Mouse (Mus musculus) heart, embryonic 13.5 days (tissue): ENCODE measurements at regions not wholly inside any gene's neighbourhood (a gene's known extent, or its start where the extent isn't known, plus 50 kb on each side); places are given as distances from the start of the nearest gene placed in this dataset.

Experiments used
- ATAC-seq: fragments of 200-750 bp; cut with Nextera tagmentation; 2 replicates; pipeline ENCODE4 v1.8.0; 2017; ENCODE audit warnings: moderate TSS enrichment; ENCODE audit not compliant: insufficient number of reproducible peaks, low FRiP score, low TSS enrichment; ENCODE audit errors: extremely low read depth
- H3K27ac ChIP-seq: fragments of 300-500 bp; sonication (generic); replicated peaks from 2 replicates; pipeline ENCODE4 v1.5.1; 2015; ENCODE audit warnings: moderate library complexity, mild to moderate bottlenecking, inconsistent platforms
- H3K27me3 ChIP-seq: fragments of 300-500 bp; sonication (generic); replicated peaks from 2 replicates; pipeline ENCODE4 v1.6.1; 2015; ENCODE audit warnings: mild to moderate bottlenecking, inconsistent platforms
- H3K36me3 ChIP-seq: fragments of 300-500 bp; sonication (generic); 2 replicates; pipeline ENCODE4 v1.6.1; 2015; ENCODE audit warnings: mild to moderate bottlenecking, inconsistent platforms
- H3K4me1 ChIP-seq: fragments of 300-500 bp; sonication (generic); 2 replicates; pipeline ENCODE4 v1.6.1; 2015; ENCODE audit warnings: inconsistent platforms
- H3K4me2 ChIP-seq: fragments of 300-500 bp; sonication (generic); 2 replicates; pipeline ENCODE4 v1.6.1; 2015; ENCODE audit warnings: inconsistent platforms, mild to moderate bottlenecking, moderate library complexity
- H3K4me3 ChIP-seq: fragments of 300-500 bp; sonication (generic); 2 replicates; pipeline ENCODE4 v1.5.1; 2015; ENCODE audit warnings: moderate library complexity, mild to moderate bottlenecking, inconsistent platforms
- H3K9ac ChIP-seq: fragments of 300-500 bp; sonication (generic); 2 replicates; pipeline ENCODE4 v1.6.1; 2015; ENCODE audit warnings: inconsistent platforms, mild to moderate bottlenecking, moderate library complexity
- H3K9me3 ChIP-seq: fragments of 300-500 bp; sonication (generic); 2 replicates; pipeline ENCODE4 v1.6.1; 2016; ENCODE audit warnings: inconsistent platforms
- WGBS: fragments of 180-500 bp; shearing (Covaris S2); methylation state at CpG from one replicate; pipeline ENCODE4 v1.1.7; 2015; ENCODE audit warnings: mixed read lengths; 5-methylcytosine and 5-hydroxymethylcytosine counted together

DNA sequence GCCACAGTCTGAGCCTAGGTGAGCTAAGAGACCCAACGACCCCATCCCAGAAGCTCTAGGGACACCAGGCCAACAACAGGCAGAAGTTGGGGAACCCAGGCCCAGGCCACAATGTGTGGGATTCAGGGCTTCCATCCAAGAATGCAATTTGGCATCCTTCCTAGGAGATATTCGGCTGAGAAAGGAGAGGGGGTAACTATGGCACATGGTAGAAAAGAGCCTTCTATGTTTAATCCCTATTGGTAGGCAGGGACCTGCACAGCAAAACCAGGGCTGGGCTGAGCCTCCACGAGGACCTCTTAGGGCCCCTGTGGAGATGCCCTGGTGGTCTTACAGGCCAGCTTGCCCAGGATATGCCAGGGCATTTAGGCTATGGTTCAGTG is 71.8 kb downstream of the Zfp36l2 start:
- Histone ChIP-seq H3K27me3 (no peaks in the 10 kb centered on the region), H3K36me3 (no peaks in the 10 kb centered on the region), H3K9ac (no peak overlapping the region), H3K9me3 (no peaks in the 10 kb centered on the region), H3K4me1 (peaks cover 59% of the 10 kb centered on the region), H3K27ac (peak overlapping the region; percentile 5; the same call in 1 of the 2 replicates), H3K4me3 (no peak overlapping the region), H3K4me2 (no peak overlapping the region)
- WGBS, result 53% methylated on average over 3 of the region's 3 CpGs
- ATAC-seq, result no peak

GRCm38 (mm10) chr17:84115133-84115532 is 72.6 kb downstream of the Zfp36l2 start:
- Histone ChIP-seq H3K9ac (no peak overlapping the region), H3K4me1 (peaks cover 67% of the 10 kb centered on the region), H3K27me3 (no peaks in the 10 kb centered on the region), H3K27ac (no peak overlapping the region), H3K4me3 (no peak overlapping the region), H3K9me3 (no peaks in the 10 kb centered on the region), H3K36me3 (no peaks in the 10 kb centered on the region), H3K4me2 (no peak overlapping the region)
- ATAC-seq, result no peak
- 72% methylated on average over 8 of the region's 8 CpGs for WGBS

GRCm38 (mm10) chr17:84114279-84114994 is 73.3 kb downstream of the Zfp36l2 start:
- no peak for ATAC-seq
- H3K27me3 ChIP-seq, result no peaks in the 10 kb centered on the region
- H3K27ac ChIP-seq, result no peak overlapping the region
- no peak overlapping the region; the same call in 1 of the 2 replicates for H3K9ac ChIP-seq
- no peaks in the 10 kb centered on the region for H3K9me3 ChIP-seq
- H3K36me3 ChIP-seq, result no peaks in the 10 kb centered on the region
- no peak overlapping the region for H3K4me3 ChIP-seq
- WGBS, result 73% methylated on average over 9 of the region's 9 CpGs
- H3K4me1 ChIP-seq, result peaks cover 66% of the 10 kb centered on the region
- no peak overlapping the region for H3K4me2 ChIP-seq

GRCm38 (mm10) chr17:84113608-84114278 is 74.0 kb downstream of the Zfp36l2 start:
- Histone ChIP-seq H3K36me3 (no peaks in the 10 kb centered on the region), H3K9ac (no peak overlapping the region; the same call in 1 of the 2 replicates), H3K9me3 (no peaks in the 10 kb centered on the region), H3K4me3 (no peak overlapping the region), H3K27ac (no peak overlapping the region), H3K27me3 (no peaks in the 10 kb centered on the region), H3K4me1 (peaks cover 61% of the 10 kb centered on the region), H3K4me2 (no peak overlapping the region)
- peak; percentile 59; the same call in 1 of the 2 replicates for ATAC-seq
- 17% methylated on average over 8 of the region's 8 CpGs for WGBS

DNA sequence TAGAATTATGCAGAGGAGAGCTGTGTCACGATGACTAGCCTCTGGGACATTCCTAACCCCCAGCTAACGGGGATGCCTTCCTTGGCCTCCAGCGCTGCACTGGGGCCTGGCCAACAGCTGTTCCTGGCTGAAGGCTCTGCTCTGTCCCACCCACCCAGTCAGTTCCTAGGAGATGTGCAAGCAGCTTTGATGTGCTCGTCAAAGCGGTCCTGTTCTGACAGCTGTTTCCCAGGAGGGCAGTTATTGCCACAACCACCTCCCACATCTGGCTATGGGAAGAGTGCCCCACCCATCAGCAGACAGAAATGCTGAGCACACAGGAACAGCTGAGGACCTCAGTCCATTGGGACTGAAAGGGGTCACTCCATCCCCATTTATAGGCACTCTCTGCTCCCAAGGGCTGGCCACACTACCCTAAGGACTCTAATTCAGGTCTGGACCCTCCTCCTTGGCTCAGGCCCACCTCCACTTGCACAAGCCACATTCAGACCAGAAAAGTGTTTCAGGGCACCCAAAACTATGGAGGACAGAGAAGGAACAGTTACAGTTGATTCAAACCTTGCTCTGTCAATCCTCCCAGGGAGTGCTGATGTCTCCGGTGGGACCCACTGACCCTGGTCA is 75.2 kb downstream of the Zfp36l2 start:
- no peak for ATAC-seq
- Histone ChIP-seq H3K27me3 (no peaks in the 10 kb centered on the region), H3K9me3 (no peaks in the 10 kb centered on the region), H3K27ac (peak overlapping the region; percentile 37; the same call in 1 of the 2 replicates), H3K36me3 (no peaks in the 10 kb centered on the region), H3K4me1 (peaks cover 49% of the 10 kb centered on the region), H3K9ac (no peak overlapping the region), H3K4me2 (no peak overlapping the region), H3K4me3 (no peak overlapping the region)
- 37% methylated on average over 6 of the region's 6 CpGs for WGBS

DNA sequence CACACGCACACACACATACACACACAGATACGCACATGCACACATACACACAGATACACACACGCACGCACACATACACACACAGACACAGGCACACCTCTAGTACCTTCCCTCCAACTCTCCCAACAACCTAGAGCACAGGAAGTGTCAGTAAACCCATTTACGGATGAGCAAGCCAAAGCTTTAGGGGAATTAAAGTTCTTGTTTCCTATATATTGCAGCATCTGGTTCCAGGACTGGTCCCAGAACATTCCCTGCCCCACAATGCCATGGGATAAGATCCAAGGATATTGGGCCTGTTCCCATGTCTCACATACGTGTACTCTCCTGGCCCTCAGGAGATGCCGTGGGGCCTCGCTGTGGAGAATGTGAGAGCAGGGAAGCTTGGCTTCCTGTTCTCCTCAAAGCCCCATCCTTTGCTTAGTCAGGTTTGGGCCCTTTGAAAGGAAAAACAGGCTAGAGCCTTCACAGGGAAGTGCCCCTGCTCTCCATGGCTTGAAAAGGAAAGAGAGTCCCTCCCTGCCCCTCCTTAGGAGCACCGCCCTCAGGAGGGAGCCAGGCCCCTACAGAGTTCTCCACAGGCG is 75.9 kb downstream of the Zfp36l2 start:
- Histone ChIP-seq H3K9ac (no peak overlapping the region), H3K4me3 (no peak overlapping the region), H3K4me1 (peaks cover 52% of the 10 kb centered on the region), H3K9me3 (no peaks in the 10 kb centered on the region), H3K27me3 (no peaks in the 10 kb centered on the region), H3K4me2 (no peak overlapping the region), H3K27ac (peak overlapping the region; percentile 37; the same call in 1 of the 2 replicates), H3K36me3 (no peaks in the 10 kb centered on the region)
- 79% methylated on average over 10 of the region's 10 CpGs for WGBS
- no peak for ATAC-seq

DNA sequence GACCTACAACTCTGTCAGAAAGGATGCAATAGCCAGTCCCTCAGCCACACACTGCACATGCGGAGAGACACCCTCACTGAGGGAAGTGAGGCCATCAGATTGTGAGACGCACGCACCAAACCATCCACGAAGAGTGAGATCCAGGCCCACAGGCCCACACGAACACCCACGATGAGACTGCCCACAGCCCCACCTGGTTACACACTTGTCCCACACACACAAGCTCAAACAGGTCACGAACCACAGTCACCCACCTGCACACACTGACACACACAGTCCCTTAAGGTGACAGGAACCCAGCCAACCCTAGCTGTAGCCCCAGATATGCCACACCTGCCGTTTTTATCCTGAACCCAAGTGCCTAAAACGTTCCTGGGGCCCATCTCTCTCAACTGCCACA is 76.8 kb downstream of the Zfp36l2 start:
- Histone ChIP-seq H3K4me1 (peaks cover 51% of the 10 kb centered on the region), H3K36me3 (no peaks in the 10 kb centered on the region), H3K27ac (peak overlapping the region; percentile 52), H3K9me3 (no peaks in the 10 kb centered on the region), H3K27me3 (no peaks in the 10 kb centered on the region), H3K9ac (no peak overlapping the region), H3K4me2 (no peak overlapping the region), H3K4me3 (no peak overlapping the region)
- no peak for ATAC-seq
- 82% methylated on average over 9 of the region's 9 CpGs for WGBS

GRCm38 (mm10) chr17:84110000-84110695 is 77.6 kb downstream of the Zfp36l2 start:
- no peak for ATAC-seq
- Histone ChIP-seq H3K9ac (no peak overlapping the region), H3K4me2 (no peak overlapping the region), H3K36me3 (no peaks in the 10 kb centered on the region), H3K4me3 (no peak overlapping the region), H3K4me1 (peaks cover 44% of the 10 kb centered on the region), H3K27ac (peak overlapping the region; percentile 52; the same call in 1 of the 2 replicates), H3K27me3 (no peaks in the 10 kb centered on the region), H3K9me3 (no peaks in the 10 kb centered on the region)
- 56% methylated on average over 9 of the region's 9 CpGs for WGBS

GRCm38 (mm10) chr17:84107946-84108686 is 79.6 kb downstream of the Zfp36l2 start:
- Histone ChIP-seq H3K4me3 (no peak overlapping the region), H3K36me3 (no peaks in the 10 kb centered on the region), H3K9me3 (no peaks in the 10 kb centered on the region), H3K4me2 (no peak overlapping the region), H3K27ac (no peak overlapping the region), H3K4me1 (peaks cover 51% of the 10 kb centered on the region), H3K27me3 (no peaks in the 10 kb centered on the region), H3K9ac (no peak overlapping the region)
- WGBS, result 81% methylated on average over 8 of the region's 8 CpGs
- ATAC-seq, result no peak

GRCm38 (mm10) chr17:84107497-84107896 is 80.2 kb downstream of the Zfp36l2 start:
- no peaks in the 10 kb centered on the region for H3K36me3 ChIP-seq
- no peak overlapping the region for H3K4me2 ChIP-seq
- no peaks in the 10 kb centered on the region for H3K9me3 ChIP-seq
- H3K9ac ChIP-seq, result no peak overlapping the region
- ATAC-seq, result no peak
- 69% methylated on average over 3 of the region's 3 CpGs for WGBS
- H3K4me1 ChIP-seq, result peaks cover 49% of the 10 kb centered on the region
- no peak overlapping the region for H3K27ac ChIP-seq
- H3K4me3 ChIP-seq, result no peak overlapping the region
- no peaks in the 10 kb centered on the region for H3K27me3 ChIP-seq
